Mouse (Mus musculus) stomach, embryonic 14.5 days (tissue): ENCODE data around the gene Iqcf5. TPM values are rescaled to one million over a fixed set of nuclear protein-coding genes. Genes with fewer than 3 reads are reported as not detected.

Experiments used
- polyA plus RNA-seq: library from polyadenylated mRNA; unstranded; fragments of >200 nt; fragmentation: Nextera tagmentation; extraction: Ambion mirVana; gene quantifications from 2 replicates; pipeline ENCODE4 v1.2.1, GENCODE M21; 2014

Iqcf5 gene
- polyA plus RNA-seq, 1 experiment from 2014 or later: not detected

Other genes with a start within 250 kb of the Iqcf5 start
- gene Poc1a, start 233.5 kb upstream of the Iqcf5 start, polyA plus RNA-seq: 25.2 and 27.7 TPM in 2 replicates
- 22.4 and 24.9 TPM in 2 replicates for gene Dusp7, start 145.9 kb upstream of the Iqcf5 start, polyA plus RNA-seq
- 1,139 and 1,256 TPM in 2 replicates for gene Rpl29, start 85.1 kb upstream of the Iqcf5 start, polyA plus RNA-seq
- 41.2 and 43.1 TPM in 2 replicates for gene Acy1, start 76.3 kb upstream of the Iqcf5 start, polyA plus RNA-seq
- gene Abhd14b, start 67.1 kb upstream of the Iqcf5 start, polyA plus RNA-seq: 26.3 and 32.6 TPM in 2 replicates
- 52.3 and 57.1 TPM in 2 replicates for gene Abhd14a, start 66.9 kb upstream of the Iqcf5 start, polyA plus RNA-seq
- gene Pcbp4, start 61.3 kb upstream of the Iqcf5 start, polyA plus RNA-seq: 60.9 and 61.2 TPM in 2 replicates
- 0.50 and 0.68 TPM in 2 replicates for gene Gpr62, start 48.6 kb upstream of the Iqcf5 start, polyA plus RNA-seq
- 37.4 and 37.8 TPM in 2 replicates for gene Rrp9, start 38.6 kb upstream of the Iqcf5 start, polyA plus RNA-seq
- 2.4 and 3.1 TPM in 2 replicates for gene Parp3, start 37.6 kb upstream of the Iqcf5 start, polyA plus RNA-seq
- gene Iqcf1, start 14.6 kb upstream of the Iqcf5 start, polyA plus RNA-seq: not detected in 2 replicates
- gene Iqcf3, start 47.1 kb downstream of the Iqcf5 start, polyA plus RNA-seq: not detected in 2 replicates
- not detected in 2 replicates for gene Iqcf4, start 56.4 kb downstream of the Iqcf5 start, polyA plus RNA-seq
- gene Iqcf6, start 112.0 kb downstream of the Iqcf5 start, polyA plus RNA-seq: not detected in 2 replicates
- gene Grm2, start 141.5 kb downstream of the Iqcf5 start, polyA plus RNA-seq: not detected in 2 replicates
- gene Tex264, start 171.4 kb downstream of the Iqcf5 start, polyA plus RNA-seq: 53.3 and 55.9 TPM in 2 replicates